Mouse (Mus musculus) stomach, embryonic 14.5 days (tissue): ENCODE results near the gene Rab5b. TPM values are rescaled to one million over a fixed set of nuclear protein-coding genes. Genes with fewer than 3 reads are reported as not detected.

Source experiments
- ATAC-seq: fragments of 200-750 bp; cut with Nextera tagmentation; 2 replicates; pipeline ENCODE4 v1.8.0; 2017; ENCODE audit warnings: low read depth, moderate TSS enrichment; ENCODE audit not compliant: insufficient number of reproducible peaks, insufficient read depth, low FRiP score
- H3K27ac ChIP-seq: fragments of 300-500 bp; sonication (generic); 2 replicates; pipeline ENCODE4 v1.5.1; 2014; ENCODE audit warnings: mild to moderate bottlenecking, low read length, moderate library complexity, mixed read lengths
- H3K27me3 ChIP-seq: fragments of 300-500 bp; sonication (generic); 2 replicates; pipeline ENCODE4 v1.6.1; 2014; ENCODE audit warnings: low read length, control low read depth, mixed read lengths; ENCODE audit not compliant: control insufficient read depth, insufficient read depth
- H3K36me3 ChIP-seq: fragments of 300-500 bp; sonication (generic); 2 replicates; pipeline ENCODE4 v1.6.1; 2014; ENCODE audit warnings: mild to moderate bottlenecking, control low read depth, low read length, moderate library complexity, mixed read lengths; ENCODE audit not compliant: control insufficient read depth, insufficient read depth
- H3K4me1 ChIP-seq: fragments of 300-500 bp; sonication (generic); 2 replicates; pipeline ENCODE4 v1.6.1; 2014; ENCODE audit warnings: low read length, control low read depth, mixed read lengths; ENCODE audit not compliant: control insufficient read depth, insufficient read depth
- H3K4me2 ChIP-seq: fragments of 300-500 bp; sonication (generic); replicated peaks from 2 replicates; pipeline ENCODE4 v1.6.1; 2014; ENCODE audit warnings: low read depth, low read length, control low read depth
- H3K4me3 ChIP-seq: fragments of 300-500 bp; sonication (generic); 2 replicates; pipeline ENCODE4 v1.5.1; 2014; ENCODE audit warnings: low read depth, low read length, control low read depth
- H3K9ac ChIP-seq: fragments of 300-500 bp; sonication (generic); replicated peaks from 2 replicates; pipeline ENCODE4 v1.6.1; 2014; ENCODE audit warnings: low read depth, mild to moderate bottlenecking, control low read depth, low read length, moderate library complexity, mixed read lengths
- H3K9me3 ChIP-seq: fragments of 300-500 bp; sonication (generic); 2 replicates; pipeline ENCODE4 v1.6.1; 2016; ENCODE audit warnings: low read depth, low read length, control low read depth; ENCODE audit not compliant: control insufficient read depth
- WGBS: fragments of 180-500 bp; shearing (Covaris S2); extraction: QIAGEN DNeasy Blood & Tissue Kit; methylation state at CpG from one replicate; pipeline ENCODE4 v1.1.7; 2014; 5-methylcytosine and 5-hydroxymethylcytosine counted together
- polyA plus RNA-seq: library from polyadenylated mRNA; unstranded; fragments of >200 nt; fragmentation: Nextera tagmentation; extraction: Ambion mirVana; gene quantifications from 2 replicates; pipeline ENCODE4 v1.2.1, GENCODE M21; 2014

Gene Rab5b
- polyA plus RNA-seq, 1 experiment from 2014 or later = 65.9 TPM

DNA sequence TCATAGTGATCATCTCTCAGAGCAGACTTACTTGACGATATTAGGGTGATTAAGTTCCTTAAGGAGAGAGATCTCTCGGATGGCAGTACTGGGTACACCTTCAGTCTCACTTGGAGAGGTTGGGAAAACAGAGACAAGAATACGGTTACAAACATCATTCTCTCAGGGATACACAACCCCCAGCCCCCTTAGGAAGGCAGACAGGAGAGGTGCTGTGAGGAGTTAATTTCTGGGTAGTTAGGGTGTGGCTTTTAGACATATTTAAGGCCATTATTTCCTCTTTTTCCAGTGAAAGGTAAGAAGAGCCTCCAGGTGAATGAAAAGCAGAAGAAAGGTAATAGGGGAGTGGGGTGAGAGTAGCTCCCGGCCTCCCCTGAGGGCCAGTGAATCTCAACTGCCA, 7.8 kb upstream of the Rab5b start, which contains the start of gene Pmel:
Pmel (plus strand) TSS at position 301 of the 400 bp plus-strand sequence.
- Histone ChIP-seq H3K27me3 (no peaks in the 10 kb centered on the region), H3K9me3 (no peaks in the 10 kb centered on the region), H3K27ac (peak within 1 kb of the TSS; percentile 92), H3K9ac (peak within 1 kb of the TSS; percentile 70), H3K4me1 (peaks cover 12% of the 10 kb centered on the region; the same call in 1 of the 2 replicates), H3K36me3 (peaks cover 32% of the 10 kb centered on the region), H3K4me3 (peak within 1 kb of the TSS; percentile 64), H3K4me2 (peak within 1 kb of the TSS; percentile 63)
- WGBS = 12% methylated on average over 4 of the region's 4 CpGs
- ATAC-seq = no peak

DNA sequence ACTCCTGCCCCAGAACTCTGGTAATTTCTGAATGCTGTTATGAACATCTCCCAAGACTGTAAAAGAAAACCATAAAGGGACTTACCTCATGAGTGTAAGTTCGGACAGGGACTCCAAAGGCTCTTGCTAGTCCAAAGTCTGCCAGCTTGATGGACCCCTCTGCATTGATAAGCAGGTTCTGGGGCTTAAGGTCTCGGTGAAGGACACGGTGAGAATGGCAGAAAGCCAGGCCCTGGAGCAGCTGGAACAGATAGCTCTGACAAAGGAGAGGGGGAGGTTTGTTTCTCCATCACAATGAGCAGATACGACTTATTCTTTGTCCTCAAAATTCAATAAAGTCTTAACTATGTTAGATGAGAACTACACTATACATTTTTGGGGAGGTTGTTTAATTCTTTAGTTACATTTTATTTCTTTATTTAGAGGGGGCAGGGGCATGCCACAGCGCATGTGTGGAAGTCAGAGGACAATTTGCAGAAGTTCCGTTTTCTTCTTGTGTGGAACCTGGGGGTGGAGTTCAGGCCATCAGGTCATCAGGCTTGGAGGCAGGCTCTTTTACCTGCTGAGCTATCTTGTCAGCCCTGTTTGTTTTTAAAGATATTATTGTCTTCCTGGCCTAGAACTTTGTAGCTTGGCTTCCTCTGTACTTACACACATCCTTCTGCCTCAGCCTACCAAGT, 6.4 kb upstream of the Rab5b start:
- Histone ChIP-seq H3K27ac (no peak overlapping the region), H3K9me3 (no peaks in the 10 kb centered on the region), H3K9ac (no peak overlapping the region), H3K27me3 (no peaks in the 10 kb centered on the region), H3K4me3 (no peak overlapping the region), H3K4me2 (no peak overlapping the region), H3K4me1 (peaks cover 12% of the 10 kb centered on the region; the same call in 1 of the 2 replicates), H3K36me3 (peaks cover 40% of the 10 kb centered on the region)
- ATAC-seq = no peak
- 72% methylated on average over 6 of the region's 6 CpGs for WGBS

DNA sequence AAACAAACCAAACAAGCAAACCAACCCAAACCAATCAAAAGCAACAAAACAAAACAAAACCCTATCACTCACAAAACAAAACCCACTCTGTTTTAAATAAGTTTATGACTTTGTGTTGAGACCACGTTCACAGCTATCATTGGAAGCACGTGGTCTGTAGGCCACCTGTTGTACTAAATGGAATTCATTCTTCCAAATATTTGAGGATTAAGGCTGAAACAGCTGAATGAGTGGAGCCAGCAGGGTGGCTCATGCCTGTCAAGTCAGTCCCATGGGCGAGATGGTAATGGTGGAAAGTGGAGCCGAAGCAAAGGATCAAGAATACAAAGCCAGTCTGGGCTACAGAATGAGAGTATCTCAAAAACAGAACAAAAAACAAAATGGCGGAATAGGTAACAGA, 4.6 kb upstream of the Rab5b start:
- Histone ChIP-seq H3K9me3 (no peaks in the 10 kb centered on the region), H3K27ac (no peak overlapping the region), H3K4me2 (no peak overlapping the region), H3K27me3 (no peaks in the 10 kb centered on the region), H3K4me1 (peaks cover 12% of the 10 kb centered on the region; the same call in 1 of the 2 replicates), H3K4me3 (no peak overlapping the region), H3K36me3 (peaks cover 40% of the 10 kb centered on the region), H3K9ac (no peak overlapping the region)
- 83% methylated on average over 5 of the region's 5 CpGs for WGBS
- ATAC-seq = no peak

DNA sequence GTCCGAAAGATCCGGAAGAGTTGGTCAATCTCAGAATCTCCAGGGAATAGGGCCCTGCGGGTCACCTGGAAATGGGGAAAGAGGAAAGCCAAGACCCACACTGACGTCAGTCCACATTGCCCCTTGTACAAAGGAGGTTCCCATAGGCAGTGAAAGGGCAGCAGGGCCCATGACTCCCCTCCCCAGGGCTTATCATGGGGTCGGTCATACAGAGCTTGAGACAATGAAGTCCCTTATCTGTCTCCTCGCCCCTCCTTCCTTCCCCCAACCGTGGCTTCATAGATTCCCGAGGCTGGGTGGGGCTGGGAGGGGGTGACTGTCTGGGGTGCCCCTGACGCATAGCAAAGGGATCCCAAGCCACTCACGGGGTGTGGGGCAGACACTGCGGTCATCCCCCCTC, 3.5 kb upstream of the Rab5b start:
- Histone ChIP-seq H3K4me3 (no peak overlapping the region), H3K27me3 (no peaks in the 10 kb centered on the region), H3K27ac (no peak overlapping the region), H3K4me1 (peaks cover 12% of the 10 kb centered on the region; the same call in 1 of the 2 replicates), H3K9ac (no peak overlapping the region), H3K9me3 (no peaks in the 10 kb centered on the region), H3K36me3 (peaks cover 40% of the 10 kb centered on the region), H3K4me2 (no peak overlapping the region)
- no peak for ATAC-seq
- WGBS = 73% methylated on average over 11 of the region's 11 CpGs

DNA sequence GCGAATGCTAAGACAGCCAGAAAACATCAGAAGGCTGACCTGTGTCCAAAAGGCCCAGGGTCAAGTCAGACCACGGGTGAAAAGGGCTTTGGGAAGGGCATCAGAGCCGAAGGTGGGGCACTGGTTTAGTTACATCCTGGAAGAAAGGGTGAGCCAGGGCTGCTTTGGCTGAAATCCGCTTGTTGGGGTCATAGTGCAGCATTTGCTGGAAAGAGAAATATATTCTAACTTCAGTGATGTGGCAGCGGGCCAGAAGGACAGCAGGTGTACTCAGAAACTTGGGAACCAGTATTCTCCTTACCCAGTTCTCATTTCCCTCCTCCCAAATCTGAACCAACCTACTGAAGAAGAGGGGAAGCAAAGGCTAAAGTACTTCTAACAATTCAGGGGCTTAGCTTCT, 2.9 kb upstream of the Rab5b start:
- H3K9ac ChIP-seq = no peak overlapping the region
- H3K4me2 ChIP-seq = no peak overlapping the region
- no peak overlapping the region for H3K27ac ChIP-seq
- no peak overlapping the region for H3K4me3 ChIP-seq
- peaks cover 13% of the 10 kb centered on the region; the same call in 1 of the 2 replicates for H3K4me1 ChIP-seq
- no peak for ATAC-seq
- H3K27me3 ChIP-seq = no peaks in the 10 kb centered on the region
- WGBS = 81% methylated on average over 5 of the region's 5 CpGs
- H3K9me3 ChIP-seq = no peaks in the 10 kb centered on the region
- H3K36me3 ChIP-seq = peaks cover 40% of the 10 kb centered on the region

DNA sequence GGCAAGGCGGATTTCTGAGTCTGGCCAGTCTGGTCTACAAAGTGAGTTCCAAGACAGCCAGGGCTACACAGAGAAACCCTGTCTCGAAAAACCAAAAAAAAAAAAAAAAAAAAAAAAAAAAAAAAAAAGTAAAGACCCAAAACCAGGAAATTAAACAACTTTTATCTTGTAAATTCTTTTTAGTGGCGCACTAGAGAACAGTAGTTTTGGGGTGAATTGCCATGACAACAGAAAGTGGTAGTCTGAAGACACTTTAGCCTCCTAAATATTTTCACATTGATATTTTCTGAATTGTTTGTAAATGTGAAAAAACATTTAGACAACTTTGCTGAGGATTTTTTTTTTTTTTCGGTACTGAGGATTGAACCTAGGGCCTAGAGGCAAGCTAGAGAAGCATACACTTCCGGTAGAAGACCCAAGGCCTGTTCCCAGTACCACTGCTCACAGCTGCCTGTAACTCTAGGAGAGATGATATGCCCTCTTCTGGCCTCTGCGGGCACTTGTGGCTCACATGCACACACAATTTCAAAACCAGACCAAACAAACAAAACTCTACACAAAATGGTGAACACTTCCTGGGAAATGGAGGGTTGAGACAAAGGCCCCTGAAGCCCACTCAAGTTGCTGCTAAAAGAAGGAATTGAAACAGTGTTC, 1.1 kb upstream of the Rab5b start:
- H3K27me3 ChIP-seq = no peaks in the 10 kb centered on the region
- no peak overlapping the region for H3K9ac ChIP-seq
- no peak overlapping the region for H3K27ac ChIP-seq
- ATAC-seq = no peak
- no peak overlapping the region for H3K4me3 ChIP-seq
- H3K36me3 ChIP-seq = peaks cover 37% of the 10 kb centered on the region
- H3K9me3 ChIP-seq = no peaks in the 10 kb centered on the region
- 81% methylated on average over 6 of the region's 6 CpGs for WGBS
- H3K4me2 ChIP-seq = peak overlapping the region; percentile 37; the same call in 1 of the 2 replicates
- peaks cover 3% of the 10 kb centered on the region; the same call in 1 of the 2 replicates for H3K4me1 ChIP-seq

DNA sequence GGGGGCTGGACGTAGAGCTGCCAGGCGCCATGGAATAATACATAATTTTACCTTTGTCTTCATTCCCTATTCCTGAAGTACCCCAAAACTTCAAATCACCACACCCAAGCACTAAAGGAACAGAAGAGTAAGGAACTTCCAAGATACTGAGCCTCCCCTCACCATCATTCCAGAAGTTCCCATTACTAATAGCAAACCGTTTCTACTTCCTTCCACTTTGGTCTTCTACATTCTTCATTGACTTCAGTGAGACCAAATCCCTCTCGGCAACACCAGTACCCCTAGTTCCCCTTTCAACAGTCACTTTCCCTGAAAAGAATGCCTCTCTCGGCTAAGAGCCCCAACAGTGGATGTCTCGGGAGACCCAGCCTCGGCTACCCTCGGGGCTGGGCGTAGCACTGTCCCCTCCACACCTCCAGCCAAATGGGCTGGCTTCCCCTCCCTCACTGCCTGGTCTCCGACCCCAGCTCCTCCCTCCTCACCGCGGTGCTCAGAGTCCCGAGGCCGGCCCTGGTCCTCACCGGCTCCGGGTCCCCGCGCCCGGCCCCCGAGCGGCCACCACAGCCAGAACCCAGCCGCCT, 563 bp downstream of the Rab5b start:
- H3K9ac ChIP-seq = peak overlapping the region; percentile 89
- H3K27me3 ChIP-seq = no peaks in the 10 kb centered on the region
- H3K27ac ChIP-seq = peak overlapping the region; percentile 99
- WGBS = under 1% methylated on average over 22 of the region's 22 CpGs
- H3K9me3 ChIP-seq = no peaks in the 10 kb centered on the region
- peaks cover 3% of the 10 kb centered on the region; the same call in 1 of the 2 replicates for H3K4me1 ChIP-seq
- peak overlapping the region; percentile 61 for H3K4me2 ChIP-seq
- H3K36me3 ChIP-seq = peaks cover 20% of the 10 kb centered on the region
- peak overlapping the region; percentile 86 for H3K4me3 ChIP-seq
- no peak; the same call in 1 of the 2 replicates for ATAC-seq

DNA sequence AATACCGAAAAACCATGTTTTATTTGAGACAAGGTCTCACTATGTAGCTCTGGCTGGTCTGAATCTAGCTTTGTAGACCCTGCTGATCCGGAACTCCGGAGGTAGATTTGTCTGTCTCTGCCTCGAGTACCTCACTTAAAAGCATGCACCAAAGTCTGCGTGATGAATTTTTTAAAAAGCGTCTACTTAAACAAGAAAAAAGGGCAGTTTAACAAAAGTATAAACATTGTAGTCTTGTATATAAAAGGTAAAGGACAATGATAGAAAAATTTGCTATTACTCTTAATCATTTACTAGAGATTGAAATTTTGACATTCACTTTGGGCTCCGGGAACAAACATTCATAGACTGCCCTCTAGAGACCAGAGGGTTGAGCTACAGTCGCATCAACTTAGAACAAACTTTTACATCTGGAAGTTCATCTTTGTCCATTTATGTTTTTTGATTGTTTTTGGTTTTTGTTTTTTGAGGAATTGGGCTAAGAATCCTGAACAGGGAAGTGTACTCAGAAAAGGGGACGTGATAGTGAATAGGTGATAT, 21.5 kb downstream of the Rab5b start:
- peak overlapping the region; percentile 61 for H3K4me3 ChIP-seq
- no peak for ATAC-seq
- H3K27ac ChIP-seq = peak overlapping the region; percentile 64; the same call in 1 of the 2 replicates
- no peaks in the 10 kb centered on the region for H3K9me3 ChIP-seq
- peaks cover 1% of the 10 kb centered on the region for H3K36me3 ChIP-seq
- 0 out of 2 replicates have a peak overlapping the region, but pooled peaks have one; percentile 52 for H3K9ac ChIP-seq
- H3K4me2 ChIP-seq = peak overlapping the region; percentile 80
- no peaks in the 10 kb centered on the region for H3K27me3 ChIP-seq
- peaks cover 5% of the 10 kb centered on the region for H3K4me1 ChIP-seq
- WGBS = 2% methylated on average over 9 of the region's 9 CpGs
